Mouse (Mus musculus): Measurements from ENCODE around the gene Arhgap6.

Arhgap6 gene

GRCm38 (mm10) chrX:168977776-168978175 lies 182.9 kb downstream of the Arhgap6 start:
- in situ Hi-C loops (cut with MboI; ENCODE audit: low sequenced_read_pairs): no loop called here

- in situ Hi-C loops (cut with MboI; ENCODE audit: low sequenced_read_pairs): no loop called here
These were observed 185.5 kb downstream of the Arhgap6 start for GRCm38 (mm10) chrX:168980370-168980769.

GRCm38 (mm10) chrX:169007066-169007465 lies 212.2 kb downstream of the Arhgap6 start:
- in situ Hi-C loops (cut with MboI; ENCODE audit: low sequenced_read_pairs): no loop called here

- in situ Hi-C loops (cut with MboI; ENCODE audit: low sequenced_read_pairs): no loop called here
These were observed 217.8 kb downstream of the Arhgap6 start for GRCm38 (mm10) chrX:169012701-169013100.

GRCm38 (mm10) chrX:169034390-169034789 lies 239.5 kb downstream of the Arhgap6 start:
- in situ Hi-C loops (cut with MboI; ENCODE audit: low sequenced_read_pairs): no loop called here

GRCm38 (mm10) chrX:169036403-169037296 lies 241.8 kb downstream of the Arhgap6 start:
- in situ Hi-C loops (cut with MboI; ENCODE audit: low sequenced_read_pairs): no loop called here

GRCm38 (mm10) chrX:169037401-169037800 lies 242.5 kb downstream of the Arhgap6 start:
- in situ Hi-C loops (cut with MboI; ENCODE audit: low sequenced_read_pairs): no loop called here

GRCm38 (mm10) chrX:169043872-169044271 lies 249.0 kb downstream of the Arhgap6 start:
- in situ Hi-C loops (cut with MboI; ENCODE audit: low sequenced_read_pairs): no loop called here

- in situ Hi-C loops (cut with MboI; ENCODE audit: low sequenced_read_pairs): no loop called here
These were observed 252.7 kb downstream of the Arhgap6 start for GRCm38 (mm10) chrX:169047595-169047994.

GRCm38 (mm10) chrX:169049550-169049949 lies 254.7 kb downstream of the Arhgap6 start:
- in situ Hi-C loops (cut with MboI; ENCODE audit: low sequenced_read_pairs): no loop called here

- in situ Hi-C loops (cut with MboI; ENCODE audit: low sequenced_read_pairs): no loop called here
These were observed 259.1 kb downstream of the Arhgap6 start for GRCm38 (mm10) chrX:169053907-169054476.

GRCm38 (mm10) chrX:169062555-169062954 lies 267.7 kb downstream of the Arhgap6 start:
- in situ Hi-C loops (cut with MboI; ENCODE audit: low sequenced_read_pairs): no loop called here

GRCm38 (mm10) chrX:169065298-169065697 lies 270.4 kb downstream of the Arhgap6 start:
- in situ Hi-C loops (cut with MboI; ENCODE audit: low sequenced_read_pairs): no loop called here

- in situ Hi-C loops (cut with MboI; ENCODE audit: low sequenced_read_pairs): no loop called here
These were observed 271.0 kb downstream of the Arhgap6 start for GRCm38 (mm10) chrX:169065922-169066321.

- in situ Hi-C loops (cut with MboI; ENCODE audit: low sequenced_read_pairs): no loop called here
These were observed 280.1 kb downstream of the Arhgap6 start for GRCm38 (mm10) chrX:169075020-169075419.

GRCm38 (mm10) chrX:169081609-169082008 lies 286.7 kb downstream of the Arhgap6 start:
- in situ Hi-C loops (cut with MboI; ENCODE audit: low sequenced_read_pairs): no loop called here

GRCm38 (mm10) chrX:169085871-169086270 lies 291.0 kb downstream of the Arhgap6 start:
- in situ Hi-C loops (cut with MboI; ENCODE audit: low sequenced_read_pairs): no loop called here

GRCm38 (mm10) chrX:169089221-169089620 lies 294.3 kb downstream of the Arhgap6 start:
- in situ Hi-C loops (cut with MboI; ENCODE audit: low sequenced_read_pairs): no loop called here

- in situ Hi-C loops (cut with MboI; ENCODE audit: low sequenced_read_pairs): no loop called here
These were observed 299.7 kb downstream of the Arhgap6 start for GRCm38 (mm10) chrX:169094601-169095000.

- in situ Hi-C loops (cut with MboI; ENCODE audit: low sequenced_read_pairs): no loop called here
These were observed 300.7 kb downstream of the Arhgap6 start for GRCm38 (mm10) chrX:169095584-169095983.

- in situ Hi-C loops (cut with MboI; ENCODE audit: low sequenced_read_pairs): no loop called here
These were observed 307.8 kb downstream of the Arhgap6 start for GRCm38 (mm10) chrX:169102665-169103064.

GRCm38 (mm10) chrX:169106048-169106622 lies 311.2 kb downstream of the Arhgap6 start:
- in situ Hi-C loops (cut with MboI; ENCODE audit: low sequenced_read_pairs): no loop called here
